Mouse (Mus musculus) adipocyte (in vitro differentiated cells): ENCODE data around the gene Smc1b.
A peak's percentile ranks its signal among the peaks of the same experiment; 100 is the strongest.
"Not testable (repeated sequence)": the region's sequence is repeated elsewhere in the genome, so short reads cannot be mapped to it uniquely, and the experiment has no call there.

Source experiments
- DNase-seq: peaks from one replicate; pipeline ENCODE4 v3.0.0-alpha.2; 2016; ENCODE audit warnings: low spot score

The Smc1b gene

GRCm38 (mm10) chr15:85132193-85132520 is 393 bp upstream of the Smc1b start:
- DNase-seq: no peak

DNA sequence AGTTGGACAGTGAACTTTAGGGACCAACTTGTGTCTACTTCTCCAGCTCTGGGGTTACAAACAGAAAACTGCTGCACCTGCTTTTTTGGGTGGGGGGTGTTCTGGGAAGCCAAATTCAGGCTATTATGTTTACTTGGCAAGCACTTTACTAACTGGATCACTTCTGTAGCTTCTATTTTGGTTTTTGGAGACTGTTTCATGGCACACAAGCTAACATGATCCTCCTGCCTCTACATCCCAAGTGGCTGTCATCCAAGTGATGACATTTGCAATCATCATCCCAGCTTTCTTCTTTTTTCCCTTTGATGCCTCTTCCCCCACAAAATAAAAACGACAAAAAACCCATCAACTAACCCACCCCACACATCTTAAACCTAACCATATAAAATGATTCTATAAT is 46.1 kb downstream of the Smc1b start:
- no peak for DNase-seq

- no peak for DNase-seq
These were observed 59.1 kb downstream of the Smc1b start for GRCm38 (mm10) chr15:85072651-85073050.

- DNase-seq: peak; percentile 65
These were observed 61.2 kb downstream of the Smc1b start for GRCm38 (mm10) chr15:85070561-85070960.

DNA sequence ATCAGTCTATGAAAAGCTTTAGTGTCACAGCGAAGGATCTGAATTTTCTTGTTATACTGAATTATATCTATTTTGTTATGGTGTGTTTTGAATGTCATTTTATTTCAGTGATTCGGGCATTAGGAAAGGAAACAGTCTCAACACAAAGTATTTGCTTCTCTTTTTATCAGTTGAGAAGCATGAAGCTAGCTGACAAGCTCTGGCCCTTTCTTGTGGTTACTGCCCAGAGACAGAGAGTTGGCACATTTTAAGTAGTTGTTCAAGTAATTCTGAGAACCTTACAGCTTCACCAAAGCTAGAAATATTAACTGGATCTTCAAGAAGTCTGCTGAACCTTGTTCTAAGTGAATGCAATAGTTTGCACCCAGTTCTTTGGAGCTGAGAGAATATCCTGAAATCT is 68.3 kb downstream of the Smc1b start:
- DNase-seq: no peak

GRCm38 (mm10) chr15:85055186-85055585 is 76.6 kb downstream of the Smc1b start:
- DNase-seq: no peak

GRCm38 (mm10) chr15:85054098-85054497 is 77.7 kb downstream of the Smc1b start:
- DNase-seq: no peak

GRCm38 (mm10) chr15:85049758-85050157 is 82.0 kb downstream of the Smc1b start:
- DNase-seq: no peak

GRCm38 (mm10) chr15:85047865-85048264 is 83.9 kb downstream of the Smc1b start:
- no peak for DNase-seq

DNA sequence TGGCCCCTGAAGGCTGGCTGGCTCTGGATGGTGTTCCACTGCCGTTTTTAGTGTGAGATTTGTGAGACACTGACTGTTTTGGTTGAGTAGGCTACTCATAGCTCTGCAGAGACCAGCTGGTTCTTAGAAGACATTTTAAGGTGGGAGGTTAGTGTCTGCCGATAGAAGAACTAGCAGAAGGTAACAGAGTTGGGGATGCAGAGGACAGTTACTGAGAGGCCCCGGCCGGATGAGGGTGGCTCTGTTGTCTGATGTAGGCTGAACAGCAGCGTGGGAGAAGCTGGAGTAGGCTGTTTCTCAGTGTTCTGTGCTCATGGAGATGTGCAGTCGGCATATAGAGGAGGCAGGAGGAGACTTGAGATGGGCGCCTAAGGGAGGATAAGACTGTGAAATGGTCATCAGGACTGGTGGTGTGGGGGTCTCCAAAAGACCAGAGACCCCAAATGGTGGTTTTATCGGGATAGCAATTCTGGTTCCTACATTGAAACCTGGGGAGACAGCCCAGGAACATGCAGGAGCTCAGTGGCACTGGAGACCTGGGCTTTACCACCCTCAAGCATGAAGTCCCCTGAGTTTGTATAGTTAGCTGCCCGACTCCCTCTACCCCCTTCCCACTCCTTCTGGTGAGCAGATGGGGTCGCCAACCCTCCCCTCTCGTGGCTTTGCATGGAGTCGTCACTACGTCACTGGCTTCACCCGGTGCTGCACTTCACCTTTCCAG is 85.4 kb downstream of the Smc1b start:
- no peak for DNase-seq

- DNase-seq: no peak
These were observed 88.0 kb downstream of the Smc1b start for GRCm38 (mm10) chr15:85043761-85044160.

- DNase-seq: no peak
These were observed 88.6 kb downstream of the Smc1b start for GRCm38 (mm10) chr15:85043116-85043515.

DNA sequence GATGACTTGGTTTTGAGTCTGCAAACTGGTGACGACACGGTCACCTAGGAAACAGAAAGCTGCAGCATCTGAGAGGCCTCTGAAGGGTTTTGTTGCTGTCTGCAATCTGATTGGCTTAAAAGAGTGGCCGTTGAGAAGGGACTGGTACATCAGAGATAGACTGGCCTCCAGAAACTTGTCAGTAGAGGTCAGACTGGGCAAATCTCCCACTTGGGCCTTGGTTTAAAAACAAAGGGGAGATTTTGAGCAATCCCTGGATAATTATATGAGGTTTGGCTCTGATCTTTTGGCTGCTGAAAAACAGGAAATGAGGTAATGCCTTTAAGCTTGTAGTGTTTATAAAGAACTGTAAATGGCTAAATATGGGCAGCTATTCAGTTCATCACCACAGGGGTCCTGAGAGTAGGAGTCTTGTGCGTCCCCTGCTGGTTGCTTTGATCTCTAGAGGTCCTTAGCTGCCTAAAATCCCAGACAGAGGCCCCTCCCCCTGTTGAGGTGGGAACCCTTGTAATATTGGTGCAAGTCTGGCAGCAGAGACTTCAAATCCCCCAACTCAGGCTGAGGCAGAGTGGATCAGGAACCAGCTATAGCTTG is 89.3 kb downstream of the Smc1b start:
- peak; percentile 78 for DNase-seq

GRCm38 (mm10) chr15:85041546-85042225 is 90.1 kb downstream of the Smc1b start:
- no peak for DNase-seq

- DNase-seq: peak; percentile 12
These were observed 94.4 kb downstream of the Smc1b start for GRCm38 (mm10) chr15:85037343-85037690.

GRCm38 (mm10) chr15:85036566-85037342 is 95.0 kb downstream of the Smc1b start:
- DNase-seq: peak; percentile 94

DNA sequence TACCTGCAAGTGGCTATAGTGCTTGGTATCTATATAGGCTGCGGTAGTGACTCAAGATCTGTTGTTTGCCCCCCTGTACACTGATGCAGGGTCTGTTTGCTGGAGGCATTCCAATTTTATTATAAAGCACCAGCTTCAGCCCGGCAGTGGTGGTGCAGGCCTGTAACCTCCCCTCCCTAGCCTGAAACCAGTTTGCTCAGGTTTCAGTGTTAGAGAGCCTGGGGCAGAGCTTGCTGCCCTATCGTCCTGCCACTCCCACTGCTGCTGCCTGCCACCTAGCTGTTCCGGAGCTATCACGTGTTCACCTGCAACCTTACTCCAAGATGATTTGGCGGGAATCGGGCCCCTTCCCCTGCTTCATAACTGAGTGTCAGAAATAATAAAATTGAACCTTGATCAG is 97.8 kb downstream of the Smc1b start:
- not testable (repeated sequence) for DNase-seq

GRCm38 (mm10) chr15:85031866-85032265 is 99.9 kb downstream of the Smc1b start:
- DNase-seq: no peak

GRCm38 (mm10) chr15:85030643-85031042 is 101.1 kb downstream of the Smc1b start:
- not testable (repeated sequence) for DNase-seq

- not testable (repeated sequence) for DNase-seq
These were observed 103.1 kb downstream of the Smc1b start, which contains the start of gene Fam118a for GRCm38 (mm10) chr15:85028648-85029047. TSS of gene Fam118a (plus strand) at chr15:85028948.

DNA sequence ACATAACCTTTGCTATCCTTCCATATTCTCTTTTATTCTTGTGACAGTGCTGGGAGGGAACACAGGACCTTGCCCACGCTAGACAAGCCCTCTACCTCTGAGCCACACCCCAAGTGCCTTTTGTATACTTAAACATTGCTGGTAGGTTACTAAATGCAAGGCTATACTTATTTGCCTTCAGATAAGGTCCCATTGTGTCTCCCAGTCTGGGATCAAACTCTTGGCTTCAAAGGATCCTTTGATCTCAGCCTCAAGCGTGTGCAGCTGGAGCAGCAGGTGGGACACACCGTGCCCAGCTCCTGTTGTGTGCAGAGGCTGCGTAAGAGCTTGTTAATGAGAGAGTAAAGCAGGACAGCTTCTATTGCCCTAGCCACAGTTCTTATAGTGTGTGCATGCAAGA is 104.0 kb downstream of the Smc1b start:
- no peak for DNase-seq

GRCm38 (mm10) chr15:85026197-85026596 is 105.6 kb downstream of the Smc1b start:
- DNase-seq: no peak

DNA sequence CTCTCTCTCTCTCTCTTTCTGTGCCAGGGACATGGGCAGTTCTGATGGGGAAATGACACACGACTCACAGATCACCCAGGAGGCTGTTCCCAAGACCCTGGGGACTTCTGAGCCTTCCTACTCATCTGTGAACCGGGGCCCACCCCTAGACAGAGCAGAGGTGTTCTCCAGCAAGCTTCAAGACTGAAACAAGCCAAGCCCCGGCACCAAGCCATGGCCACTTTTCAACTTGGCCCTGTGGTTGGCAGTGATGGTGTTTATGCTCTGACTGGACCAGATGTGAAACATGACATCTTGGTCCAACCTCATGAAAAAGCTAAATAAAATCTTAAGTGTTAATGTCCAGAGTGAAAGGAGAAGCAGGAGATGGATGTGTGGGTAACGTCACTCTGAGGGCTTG is 109.6 kb downstream of the Smc1b start:
- no peak for DNase-seq
